In genomic region chr6:30112349-30113132, GRCm38 (mm10) we compare ENCODE assay signal across 14 mouse cellular contexts.
DNase-seq lines count a peak whose midpoint lies in the region; ATAC-seq and TF ChIP-seq lines count a peak whose summit lies in the region.
"Had no signal": no experiment of that assay in that cellular context is flagged by ENCODE, and none has a peak within 500 bp of the region (broad histone marks: within the 10 kb centered on the region; RNA-seq: fewer than 3 reads in every experiment).

No protein-coding gene starts in this region.

- peaks cover 62% of the 10 kb centered on the region for H3K36me3 ChIP-seq in hindbrain, embryonic 12.5 days
- peaks cover 2% of the 10 kb centered on the region for H3K36me3 ChIP-seq in hindbrain, embryonic 11.5 days (ENCODE audit: control insufficient read depth, insufficient read depth, low read length)

- no peak overlapping the region for H3K27ac ChIP-seq in hindbrain, embryonic 12.5 days
- H3K27ac ChIP-seq in hindbrain, embryonic 11.5 days (ENCODE audit: low read depth, low read length): no peak overlapping the region
- H3K27ac ChIP-seq: intestine, embryonic 15.5 days; limb, embryonic 13.5 days; stomach, embryonic 15.5 days had no signal

- H3K27me3 ChIP-seq in hindbrain, embryonic 12.5 days: no peaks in the 10 kb centered on the region
- no peaks in the 10 kb centered on the region for H3K27me3 ChIP-seq in hindbrain, embryonic 11.5 days (ENCODE audit: control insufficient read depth, insufficient read depth, low read length)
- H3K27me3 ChIP-seq: intestine, embryonic 15.5 days; limb, embryonic 13.5 days; stomach, embryonic 15.5 days had no signal

- no peak overlapping the region for H3K4me3 ChIP-seq in hindbrain, embryonic 12.5 days
- H3K4me3 ChIP-seq in hindbrain, embryonic 11.5 days (ENCODE audit: low read depth, low read length): no peak overlapping the region
- H3K4me3 ChIP-seq: intestine, embryonic 15.5 days; limb, embryonic 13.5 days; stomach, embryonic 15.5 days had no signal

- no peak for TF ChIP-seq CTCF in brain, embryonic 14.5 days (IDR thresholded peaks at IDR 0.05; ENCODE audit: borderline replicate concordance, extremely low read depth, insufficient read depth, insufficient read length)

- 89% methylated on average over 4 of the region's 4 CpGs for WGBS in hindbrain, embryonic 12.5 days
- WGBS in hindbrain, embryonic 11.5 days: 90% methylated on average over 4 of the region's 4 CpGs

- TF ChIP-seq POLR2A in brain, embryonic 14.5 days (IDR thresholded peaks at IDR 0.05; ENCODE audit: borderline replicate concordance, extremely low read depth, insufficient read depth, insufficient read length, poor library complexity, severe bottlenecking): no peak

- DNase-seq in hindbrain, embryonic 11.5 days (ENCODE audit: low spot score): no peak
- peak; percentile 18 for DNase-seq in right cerebral cortex, adult 18-20 months
- no peak for DNase-seq in right cerebral cortex, postnatal 25 days
- peak; percentile 81 for DNase-seq in brain, embryonic 14.5 days (ENCODE audit: low read depth)
- DNase-seq in retina, postnatal 7 days (ENCODE audit: low read depth, low spot score): peak; percentile 32
- no peak for DNase-seq in yolk sac, embryonic 10.5 days (ENCODE audit: low spot score)
- DNase-seq: adrenal gland, adult 2 months; gastrocnemius, postnatal 10 days; lung, postnatal 14 days had no signal

- H3K9me3 ChIP-seq in hindbrain, embryonic 12.5 days (replicated peaks): no peaks in the 10 kb centered on the region
- H3K9me3 ChIP-seq in hindbrain, embryonic 11.5 days (ENCODE audit: control insufficient read depth, low read length): no peaks in the 10 kb centered on the region
- H3K9me3 ChIP-seq: intestine, embryonic 15.5 days; limb, embryonic 13.5 days; stomach, embryonic 15.5 days had no signal

- no peaks in the 10 kb centered on the region for H3K4me1 ChIP-seq in hindbrain, embryonic 12.5 days
- H3K4me1 ChIP-seq in hindbrain, embryonic 11.5 days (replicated peaks; ENCODE audit: control insufficient read depth, insufficient read depth, low read length): no peaks in the 10 kb centered on the region
- H3K4me1 ChIP-seq: intestine, embryonic 15.5 days; limb, embryonic 13.5 days; stomach, embryonic 15.5 days had no signal

- no peak overlapping the region for H3K9ac ChIP-seq in hindbrain, embryonic 12.5 days
- H3K9ac ChIP-seq in hindbrain, embryonic 11.5 days (ENCODE audit: low read depth, low read length): no peak overlapping the region
- H3K9ac ChIP-seq: intestine, embryonic 15.5 days; limb, embryonic 13.5 days; stomach, embryonic 15.5 days had no signal

- no peak overlapping the region for H3K4me2 ChIP-seq in hindbrain, embryonic 12.5 days (replicated peaks)
- H3K4me2 ChIP-seq in hindbrain, embryonic 11.5 days (replicated peaks; ENCODE audit: low read depth, low read length): no peak overlapping the region
- H3K4me2 ChIP-seq: intestine, embryonic 15.5 days; limb, embryonic 13.5 days; stomach, embryonic 15.5 days had no signal

- 0 out of 2 replicates have a peak, but pooled peaks have one; percentile 29 for ATAC-seq in hindbrain, embryonic 12.5 days (ENCODE audit: low FRiP score)
- no peak for ATAC-seq in hindbrain, embryonic 11.5 days (ENCODE audit: low FRiP score)
- ATAC-seq in megakaryocyte progenitor cell, adult 5-6 weeks (replicated peaks; ENCODE audit: poor library complexity): no peak
- ATAC-seq: intestine, embryonic 15.5 days had no signal

Comparison
In these comparisons a context has a peak if more than half of its experiments do, and no peak if none do; other contexts are left out.
1. DNase-seq: peak in right cerebral cortex, adult 18-20 months (single experiment), brain, embryonic 14.5 days (single experiment) and retina, postnatal 7 days (single experiment); none in hindbrain, embryonic 11.5 days (single experiment), right cerebral cortex, postnatal 25 days (single experiment) and yolk sac, embryonic 10.5 days (single experiment).